Mouse (Mus musculus): ENCODE results near the gene Megf6. TPM values are rescaled to one million over a fixed set of nuclear protein-coding genes. Genes with fewer than 3 reads are reported as not detected.

The Megf6 gene
- total RNA-seq, 2 experiments from 2014 or later, result 18.0 to 19.6 TPM

- peak; percentile 65 to 72 for DNase-seq (ENCODE audit: low spot score in 2 of 2)
Observed at GRCm38 (mm10) chr4:154159002-154159401, 11.5 kb upstream of the Megf6 start.

GRCm38 (mm10) chr4:154159961-154160537 lies 10.5 kb upstream of the Megf6 start:
- DNase-seq (ENCODE audit: low spot score in 2 of 2), result peak in 1 of 2 experiments; percentile 39

DNA sequence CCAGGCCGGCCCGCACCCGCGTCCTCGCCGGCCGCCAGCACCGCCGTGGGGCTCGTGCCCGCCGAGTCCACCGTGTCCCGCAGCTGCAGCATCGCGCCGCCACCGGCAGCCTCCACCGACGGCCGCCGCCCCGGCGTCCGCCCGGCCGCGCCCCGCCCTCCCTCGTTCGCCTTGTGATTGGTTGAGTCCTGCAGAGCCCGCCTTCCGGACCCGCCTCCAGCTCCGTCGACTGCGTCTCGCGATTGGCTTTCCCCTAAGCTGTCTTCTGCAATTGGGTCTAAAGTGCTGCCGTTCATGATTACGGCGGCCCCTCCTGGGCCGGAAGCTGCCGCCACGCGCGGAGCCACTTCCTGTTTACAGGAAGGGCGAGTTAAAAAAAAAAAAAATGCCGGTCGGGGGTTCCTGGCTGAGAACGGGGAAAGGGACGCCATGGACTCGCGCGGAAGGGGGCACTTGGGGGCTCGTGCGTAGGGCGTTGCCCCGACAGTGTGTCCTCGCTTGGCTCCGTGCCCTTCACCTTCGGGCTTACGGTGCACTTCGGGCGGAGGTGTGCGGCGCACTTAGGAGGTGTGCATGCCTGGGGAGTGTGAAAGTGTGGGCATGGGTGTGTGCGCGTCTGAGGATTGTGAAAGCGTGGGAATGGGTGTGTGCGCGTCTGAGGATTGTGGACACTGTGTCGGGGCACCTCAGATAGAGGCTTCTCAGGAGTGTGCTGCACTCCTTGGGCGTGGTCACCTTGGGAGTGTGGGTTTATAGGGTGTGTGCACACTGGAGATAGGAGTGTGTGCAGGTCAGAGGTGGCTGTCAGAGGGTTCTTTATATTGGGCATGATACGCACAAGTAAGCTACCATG lies 9.8 kb upstream of the Megf6 start, which contains the start of gene Tprgl:
Gene Tprgl, minus strand, starts transcription at position 129 of the 853 bp plus-strand sequence.
- peak; percentile 88 to 91 for DNase-seq (ENCODE audit: low spot score in 2 of 2)

DNA sequence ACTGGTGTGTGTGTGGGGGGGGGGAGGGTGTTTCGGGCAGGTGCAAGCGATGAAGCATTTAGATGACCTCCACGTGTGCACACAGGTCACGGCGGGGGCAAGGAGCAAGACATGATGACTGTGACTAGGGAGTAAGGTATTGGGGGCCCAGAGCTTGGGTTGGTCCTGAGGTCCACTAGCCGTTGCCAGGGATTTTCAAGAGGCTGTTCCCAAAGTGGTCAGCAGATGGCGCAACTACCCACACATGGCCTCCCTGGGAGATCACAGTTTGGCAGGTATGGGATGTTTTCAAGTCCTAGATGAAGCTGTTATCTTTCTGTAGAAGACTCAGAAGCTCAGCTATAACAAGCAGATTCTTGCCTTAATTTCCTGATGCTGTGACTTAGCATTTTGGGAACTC lies 7.2 kb upstream of the Megf6 start:
- peak in 1 of 2 experiments; percentile 47 for DNase-seq (ENCODE audit: low spot score in 2 of 2)

- DNase-seq (ENCODE audit: low spot score in 2 of 2), result no peak
Observed at GRCm38 (mm10) chr4:154167053-154167452, 3.5 kb upstream of the Megf6 start.

DNA sequence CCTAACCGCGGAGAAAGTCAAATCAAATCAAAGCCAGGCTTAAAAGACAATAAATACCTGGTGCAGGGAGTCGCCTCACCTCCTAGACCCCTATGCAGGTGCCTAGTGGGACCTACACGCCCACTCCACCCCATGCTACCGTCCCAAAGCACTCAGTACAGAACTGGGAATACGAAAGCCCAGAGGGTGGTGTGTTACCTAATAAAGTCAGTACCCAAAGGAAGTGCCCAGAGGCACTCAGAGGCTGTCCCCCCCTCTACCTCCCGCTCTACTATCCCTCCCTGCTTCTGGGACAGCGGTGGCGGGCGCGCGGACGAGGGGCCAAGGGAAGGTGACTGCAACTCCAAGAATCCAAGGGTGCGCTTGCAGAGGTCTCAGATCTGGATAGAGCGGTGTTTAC lies 509 bp upstream of the Megf6 start:
- no peak for DNase-seq (ENCODE audit: low spot score in 2 of 2)

GRCm38 (mm10) chr4:154171151-154171930 lies 811 bp downstream of the Megf6 start:
- no peak for DNase-seq (ENCODE audit: low spot score in 2 of 2)

DNA sequence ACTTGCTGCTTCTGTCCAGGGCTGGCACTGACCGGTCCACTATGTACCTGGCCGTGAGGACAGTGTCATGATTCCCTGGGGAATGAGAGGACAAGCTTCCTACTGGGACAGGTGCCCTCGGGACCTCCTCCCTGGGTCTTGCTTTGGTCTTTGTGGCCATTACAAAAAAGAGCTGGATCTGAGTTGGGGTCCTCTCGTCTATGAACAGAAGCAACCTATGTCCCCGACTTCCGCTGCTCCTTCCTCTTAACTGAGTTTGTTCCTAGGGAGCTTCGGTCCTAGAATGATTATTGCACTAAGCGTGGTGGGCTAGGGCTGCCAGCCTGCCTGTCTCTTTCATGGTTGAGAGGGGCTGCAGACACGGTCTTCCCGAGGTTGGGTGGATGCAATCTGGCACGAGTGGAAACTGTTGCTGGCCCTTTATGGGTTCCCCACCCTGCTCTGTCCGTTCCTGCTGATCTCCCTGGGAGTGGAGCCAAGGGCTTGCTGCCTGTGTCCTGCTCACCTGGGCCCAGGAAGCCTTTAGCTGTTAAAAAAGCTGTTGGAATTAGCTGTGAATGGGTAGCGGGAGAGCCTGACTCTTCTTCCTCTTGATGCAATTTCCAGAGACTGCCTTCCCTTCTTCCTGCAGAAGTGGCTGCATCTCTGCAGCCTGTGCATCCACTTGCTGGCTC lies 1.5 kb downstream of the Megf6 start:
- no peak for DNase-seq (ENCODE audit: low spot score in 2 of 2)

DNA sequence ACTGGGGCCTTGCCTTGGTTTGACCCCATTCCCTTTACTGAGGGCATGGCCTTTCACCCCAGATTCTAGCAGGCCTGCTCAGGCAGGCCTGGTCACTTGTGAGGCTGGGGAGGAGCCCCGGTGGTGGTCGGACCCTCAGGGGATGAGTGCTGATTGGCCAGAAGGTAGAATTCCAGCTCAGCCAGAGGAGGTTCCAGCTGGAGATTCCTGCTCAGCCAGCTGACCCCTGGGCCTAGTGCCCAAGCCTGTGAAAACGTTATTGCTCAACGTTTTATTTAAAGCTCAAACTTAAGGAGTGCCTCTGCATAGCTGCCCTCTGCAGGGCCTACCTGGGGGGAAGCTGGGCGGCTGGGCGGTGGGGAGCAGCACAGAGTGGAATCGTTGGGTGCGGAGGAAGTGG lies 6.7 kb downstream of the Megf6 start:
- DNase-seq (ENCODE audit: low spot score in 2 of 2), result no peak

DNA sequence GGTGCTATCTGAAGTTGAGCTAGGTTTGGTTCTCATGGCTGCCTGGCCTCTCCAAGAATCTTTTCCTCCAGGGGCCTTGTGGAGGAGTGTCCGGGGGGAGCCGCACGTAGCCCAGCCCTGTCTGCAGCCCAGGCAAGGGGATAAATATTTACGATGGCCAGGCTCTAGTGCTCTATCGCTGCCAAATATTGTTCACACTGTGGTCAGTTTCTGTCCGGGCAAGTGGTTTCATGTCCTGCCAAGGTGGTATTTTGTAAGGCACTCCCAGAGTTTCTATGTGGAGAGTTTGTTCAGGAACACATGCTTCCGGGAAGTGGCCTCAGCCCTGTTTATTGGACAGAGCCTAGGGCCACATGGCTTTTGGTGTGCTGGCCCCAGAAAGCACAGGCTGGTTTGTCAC lies 10.5 kb downstream of the Megf6 start:
- no peak for DNase-seq (ENCODE audit: low spot score in 2 of 2)

GRCm38 (mm10) chr4:154183566-154183965 lies 13.0 kb downstream of the Megf6 start:
- no peak for DNase-seq (ENCODE audit: low spot score in 2 of 2)

DNA sequence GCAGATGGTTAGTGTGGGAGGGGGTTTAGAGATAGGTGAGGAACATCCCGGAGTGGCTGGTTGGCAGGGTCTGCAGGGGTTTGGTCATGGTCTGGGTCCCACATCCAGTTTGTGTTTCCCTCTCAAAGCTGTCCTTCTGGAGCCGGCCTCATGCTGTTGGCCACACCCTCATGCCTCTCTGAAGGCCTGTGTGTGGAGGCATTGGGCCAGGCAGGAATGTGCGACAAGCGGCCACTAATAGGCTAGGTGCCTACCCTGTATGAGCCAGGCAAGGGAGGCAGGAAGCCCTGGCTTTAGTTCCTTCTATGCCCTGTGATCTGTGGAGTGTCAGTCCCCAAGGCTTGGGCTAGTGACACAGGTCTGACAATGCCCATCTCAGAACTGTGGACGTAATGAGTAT lies 14.5 kb downstream of the Megf6 start:
- no peak for DNase-seq (ENCODE audit: low spot score in 2 of 2)

- DNase-seq (ENCODE audit: low spot score in 2 of 2), result no peak
Observed at GRCm38 (mm10) chr4:154186002-154186537, 15.5 kb downstream of the Megf6 start.

- DNase-seq (ENCODE audit: low spot score in 2 of 2), result no peak
Observed at GRCm38 (mm10) chr4:154188948-154189347, 18.4 kb downstream of the Megf6 start.

GRCm38 (mm10) chr4:154197961-154198360 lies 27.4 kb downstream of the Megf6 start:
- DNase-seq (ENCODE audit: low spot score in 2 of 2), result no peak

GRCm38 (mm10) chr4:154198377-154198961 lies 27.9 kb downstream of the Megf6 start:
- DNase-seq (ENCODE audit: low spot score in 2 of 2), result no peak

- no peak for DNase-seq (ENCODE audit: low spot score in 2 of 2)
Observed at GRCm38 (mm10) chr4:154201511-154201910, 31.0 kb downstream of the Megf6 start.

GRCm38 (mm10) chr4:154204532-154204931 lies 34.0 kb downstream of the Megf6 start:
- no peak for DNase-seq (ENCODE audit: low spot score in 2 of 2)

DNA sequence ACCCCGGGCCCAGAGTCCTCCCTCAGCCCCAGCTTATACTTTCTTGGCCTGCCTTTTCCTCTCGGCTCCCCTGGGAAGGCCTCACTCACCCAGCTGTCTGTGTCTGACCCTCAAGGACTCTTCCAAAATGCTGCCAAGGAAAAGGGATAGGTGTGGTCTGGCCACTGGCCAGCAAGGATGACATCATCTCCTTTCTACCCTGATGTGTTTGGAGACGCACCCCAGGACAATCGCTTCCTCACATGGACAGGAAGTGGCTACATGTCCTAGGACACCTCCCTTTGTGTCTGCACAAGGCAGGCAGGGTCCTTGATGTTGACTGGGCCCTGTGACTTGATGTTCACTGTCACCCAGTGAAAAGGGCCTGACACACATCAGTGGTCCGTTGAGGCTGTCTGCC lies 34.9 kb downstream of the Megf6 start:
- peak in 1 of 2 experiments; percentile 32 for DNase-seq (ENCODE audit: low spot score in 2 of 2)

DNA sequence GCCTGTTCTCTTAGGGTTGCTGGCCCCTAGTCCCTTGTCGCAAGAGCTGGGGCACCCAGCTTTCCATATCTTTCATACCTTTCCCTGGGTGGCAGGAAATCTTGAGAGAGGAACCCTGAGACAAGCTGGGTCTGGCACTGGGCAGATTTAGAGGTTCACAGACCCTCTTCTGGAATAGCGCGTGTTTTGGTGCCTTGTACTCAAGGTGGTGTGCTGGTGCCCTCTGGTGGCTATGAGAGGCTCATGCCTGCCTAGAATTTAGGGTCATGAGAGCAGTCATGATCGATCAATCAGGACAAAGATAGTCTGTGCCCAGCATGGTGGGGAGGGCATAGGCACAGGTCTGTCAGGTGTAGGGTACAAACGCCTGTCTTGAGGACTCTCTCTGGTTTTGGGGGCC lies 36.7 kb downstream of the Megf6 start:
- DNase-seq (ENCODE audit: low spot score in 2 of 2), result peak in 1 of 2 experiments; percentile 43

GRCm38 (mm10) chr4:154209054-154209453 lies 38.5 kb downstream of the Megf6 start:
- DNase-seq (ENCODE audit: low spot score in 2 of 2), result no peak

Measured in adrenal gland, postnatal 4 days (tissue).